Mouse (Mus musculus): ENCODE data around the gene Arl5c. TPM values are rescaled to one million over a fixed set of nuclear protein-coding genes. Genes with fewer than 3 reads are reported as not detected.

Gene Arl5c
- polyA plus RNA-seq, 1 experiment from 2014 or later, result 7.1 TPM

DNA sequence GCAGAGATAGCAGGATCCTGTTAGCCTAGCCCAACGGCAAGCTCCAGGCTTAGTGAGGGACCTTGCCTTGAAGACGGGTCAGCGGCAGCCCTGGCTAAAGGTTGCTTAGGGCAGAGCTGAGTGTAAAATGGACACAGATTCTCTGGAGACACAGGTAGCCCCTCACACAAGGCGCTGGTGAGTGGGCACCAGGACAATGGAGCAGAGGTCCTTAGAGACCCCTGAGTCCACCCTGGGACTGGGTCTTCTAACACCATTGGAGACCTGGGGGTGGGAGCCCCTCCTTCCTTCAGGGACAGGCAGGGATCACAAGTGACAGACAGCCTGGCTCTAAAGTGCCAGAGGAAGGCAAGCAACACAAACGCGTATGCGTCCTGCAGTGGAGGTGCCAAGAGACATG is 25.2 kb downstream of the Arl5c start:
- Histone ChIP-seq H3K4me1 (ENCODE audit: control insufficient read depth, insufficient read depth, low read length) (no peaks in the 10 kb centered on the region), H3K27me3 (ENCODE audit: control insufficient read depth, insufficient read depth, low read length) (no peaks in the 10 kb centered on the region), H3K4me3 (replicated peaks; ENCODE audit: low read depth, low read length) (no peak overlapping the region), H3K4me2 (ENCODE audit: low read length) (no peak overlapping the region), H3K27ac (replicated peaks; ENCODE audit: low read depth, low read length) (no peak overlapping the region), H3K36me3 (ENCODE audit: control insufficient read depth, insufficient read depth, low read length) (no peaks in the 10 kb centered on the region), H3K9ac (replicated peaks; ENCODE audit: low read length) (no peak overlapping the region), H3K9me3 (ENCODE audit: control insufficient read depth, low read length) (no peaks in the 10 kb centered on the region)
- WGBS, result 93% methylated on average over 7 of the region's 7 CpGs
- ATAC-seq (ENCODE audit: low FRiP score, low TSS enrichment) (no peak), DNase-seq (no peak)

DNA sequence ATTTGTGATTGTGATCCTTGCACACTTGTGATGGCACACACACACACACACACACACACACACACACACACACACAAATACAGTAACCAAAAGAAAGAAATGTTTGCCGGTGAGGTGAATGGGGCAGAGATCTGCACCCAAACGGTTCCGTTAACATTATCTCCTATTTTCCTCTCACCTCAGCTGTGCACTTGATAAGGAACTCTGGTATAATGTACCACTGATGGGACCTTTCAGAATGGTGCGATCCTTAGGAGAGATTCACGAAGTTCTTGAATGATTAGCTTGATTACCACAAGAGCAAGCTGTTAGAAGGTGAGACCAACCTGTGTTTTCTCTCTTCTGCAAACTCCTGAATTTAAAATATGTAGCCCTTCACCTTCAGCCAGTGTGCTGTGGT is 27.6 kb downstream of the Arl5c start:
- no peaks in the 10 kb centered on the region for H3K27me3 ChIP-seq (ENCODE audit: control insufficient read depth, insufficient read depth, low read length)
- no peak overlapping the region for H3K9ac ChIP-seq (replicated peaks; ENCODE audit: low read length)
- no peak overlapping the region for H3K4me2 ChIP-seq (ENCODE audit: low read length)
- no peaks in the 10 kb centered on the region for H3K9me3 ChIP-seq (ENCODE audit: control insufficient read depth, low read length)
- H3K27ac ChIP-seq (replicated peaks; ENCODE audit: low read depth, low read length), result no peak overlapping the region
- H3K4me1 ChIP-seq (ENCODE audit: control insufficient read depth, insufficient read depth, low read length), result no peaks in the 10 kb centered on the region
- ATAC-seq (ENCODE audit: low FRiP score, low TSS enrichment), result no peak
- 78% methylated on average over 5 of the region's 5 CpGs for WGBS
- DNase-seq, result no peak
- H3K4me3 ChIP-seq (replicated peaks; ENCODE audit: low read depth, low read length), result no peak overlapping the region
- H3K36me3 ChIP-seq (ENCODE audit: control insufficient read depth, insufficient read depth, low read length), result no peaks in the 10 kb centered on the region

DNA sequence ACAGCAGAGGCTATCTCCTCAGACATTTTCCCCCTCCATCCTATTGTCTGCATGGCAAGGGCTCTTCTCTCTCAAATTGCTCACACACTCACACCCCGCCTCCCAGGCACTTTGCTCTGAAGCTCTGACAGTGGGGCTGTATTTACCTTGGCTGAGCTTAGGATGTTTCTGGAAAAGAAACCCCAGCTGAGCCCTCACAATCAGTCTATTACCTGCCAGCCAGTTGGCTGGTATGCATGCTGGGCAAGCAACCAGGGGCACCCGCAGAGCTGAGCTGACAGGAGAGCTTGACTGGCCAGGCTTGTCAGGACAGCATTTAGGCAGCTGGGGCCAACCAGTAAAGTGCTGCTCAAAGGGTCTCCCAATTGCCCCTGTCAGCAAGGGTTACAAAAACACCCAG is 28.9 kb downstream of the Arl5c start:
- no peaks in the 10 kb centered on the region for H3K27me3 ChIP-seq (ENCODE audit: control insufficient read depth, insufficient read depth, low read length)
- no peak overlapping the region for H3K4me3 ChIP-seq (replicated peaks; ENCODE audit: low read depth, low read length)
- no peak for ATAC-seq (ENCODE audit: low FRiP score, low TSS enrichment)
- H3K27ac ChIP-seq (replicated peaks; ENCODE audit: low read depth, low read length), result no peak overlapping the region
- DNase-seq, result peak; percentile 48
- H3K9me3 ChIP-seq (ENCODE audit: control insufficient read depth, low read length), result no peaks in the 10 kb centered on the region
- WGBS, result 45% methylated on average over 2 of the region's 2 CpGs
- H3K9ac ChIP-seq (replicated peaks; ENCODE audit: low read length), result no peak overlapping the region
- no peaks in the 10 kb centered on the region for H3K4me1 ChIP-seq (ENCODE audit: control insufficient read depth, insufficient read depth, low read length)
- H3K4me2 ChIP-seq (ENCODE audit: low read length), result no peak overlapping the region
- no peaks in the 10 kb centered on the region for H3K36me3 ChIP-seq (ENCODE audit: control insufficient read depth, insufficient read depth, low read length)

DNA sequence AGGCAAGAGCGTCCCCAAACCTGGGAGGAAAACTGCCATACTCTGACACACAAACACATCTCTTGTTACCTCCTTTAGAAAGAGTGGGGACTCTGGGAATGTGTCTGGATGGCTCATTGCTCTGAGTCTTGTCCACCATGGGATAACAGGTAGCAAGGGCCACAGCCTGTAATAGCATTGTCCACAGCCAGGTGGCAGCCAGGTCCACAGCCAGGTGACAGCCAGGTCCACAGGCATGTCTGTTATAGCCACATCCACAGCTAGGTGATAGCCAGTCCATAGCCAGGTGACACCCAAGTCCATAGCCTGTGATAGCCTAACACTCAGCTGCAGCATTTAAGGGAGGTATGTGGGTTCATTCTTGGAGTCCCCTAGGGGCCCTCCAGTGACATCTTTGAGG is 35.1 kb downstream of the Arl5c start:
- H3K27ac ChIP-seq (replicated peaks; ENCODE audit: low read depth, low read length), result no peak overlapping the region
- no peak for ATAC-seq (ENCODE audit: low FRiP score, low TSS enrichment)
- H3K4me1 ChIP-seq (ENCODE audit: control insufficient read depth, insufficient read depth, low read length), result peaks cover 11% of the 10 kb centered on the region
- DNase-seq, result no peak
- no peak overlapping the region for H3K4me3 ChIP-seq (replicated peaks; ENCODE audit: low read depth, low read length)
- WGBS, result 84% methylated on average over 1 of the region's 1 CpGs
- no peaks in the 10 kb centered on the region for H3K9me3 ChIP-seq (ENCODE audit: control insufficient read depth, low read length)
- no peaks in the 10 kb centered on the region for H3K27me3 ChIP-seq (ENCODE audit: control insufficient read depth, insufficient read depth, low read length)
- H3K4me2 ChIP-seq (ENCODE audit: low read length), result no peak overlapping the region
- no peak overlapping the region for H3K9ac ChIP-seq (replicated peaks; ENCODE audit: low read length)
- H3K36me3 ChIP-seq (ENCODE audit: control insufficient read depth, insufficient read depth, low read length), result no peaks in the 10 kb centered on the region

DNA sequence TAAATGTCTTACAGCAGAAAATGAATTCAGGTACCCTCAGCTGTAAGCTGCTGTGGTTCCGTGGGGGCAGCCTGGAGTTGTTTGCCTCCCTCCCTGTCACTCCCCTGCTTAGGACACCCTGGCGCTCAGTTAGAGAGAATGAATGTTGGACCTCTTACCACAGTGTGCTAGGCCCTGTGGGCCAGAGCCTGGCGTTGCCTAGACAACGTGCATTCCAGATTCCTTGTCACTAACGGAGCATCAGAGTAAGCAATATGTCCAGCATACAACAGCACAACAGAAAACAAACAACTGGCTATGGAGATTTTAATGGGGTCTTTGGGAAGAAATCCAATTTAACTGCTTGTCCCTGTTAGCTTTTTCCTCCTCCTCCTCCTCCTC is 36.7 kb downstream of the Arl5c start:
- H3K36me3 ChIP-seq (ENCODE audit: control insufficient read depth, insufficient read depth, low read length), result no peaks in the 10 kb centered on the region
- peaks cover 21% of the 10 kb centered on the region for H3K4me1 ChIP-seq (ENCODE audit: control insufficient read depth, insufficient read depth, low read length)
- no peak overlapping the region for H3K4me2 ChIP-seq (ENCODE audit: low read length)
- 0 out of 2 replicates have a peak overlapping the region, but pooled peaks have one; percentile 20 for H3K27ac ChIP-seq (replicated peaks; ENCODE audit: low read depth, low read length)
- H3K27me3 ChIP-seq (ENCODE audit: control insufficient read depth, insufficient read depth, low read length), result no peaks in the 10 kb centered on the region
- H3K4me3 ChIP-seq (replicated peaks; ENCODE audit: low read depth, low read length), result no peak overlapping the region
- DNase-seq (peak; percentile 49), ATAC-seq (ENCODE audit: low FRiP score, low TSS enrichment) (no peak)
- H3K9me3 ChIP-seq (ENCODE audit: control insufficient read depth, low read length), result no peaks in the 10 kb centered on the region
- WGBS, result 45% methylated on average over 5 of the region's 5 CpGs
- H3K9ac ChIP-seq (replicated peaks; ENCODE audit: low read length), result no peak overlapping the region

DNA sequence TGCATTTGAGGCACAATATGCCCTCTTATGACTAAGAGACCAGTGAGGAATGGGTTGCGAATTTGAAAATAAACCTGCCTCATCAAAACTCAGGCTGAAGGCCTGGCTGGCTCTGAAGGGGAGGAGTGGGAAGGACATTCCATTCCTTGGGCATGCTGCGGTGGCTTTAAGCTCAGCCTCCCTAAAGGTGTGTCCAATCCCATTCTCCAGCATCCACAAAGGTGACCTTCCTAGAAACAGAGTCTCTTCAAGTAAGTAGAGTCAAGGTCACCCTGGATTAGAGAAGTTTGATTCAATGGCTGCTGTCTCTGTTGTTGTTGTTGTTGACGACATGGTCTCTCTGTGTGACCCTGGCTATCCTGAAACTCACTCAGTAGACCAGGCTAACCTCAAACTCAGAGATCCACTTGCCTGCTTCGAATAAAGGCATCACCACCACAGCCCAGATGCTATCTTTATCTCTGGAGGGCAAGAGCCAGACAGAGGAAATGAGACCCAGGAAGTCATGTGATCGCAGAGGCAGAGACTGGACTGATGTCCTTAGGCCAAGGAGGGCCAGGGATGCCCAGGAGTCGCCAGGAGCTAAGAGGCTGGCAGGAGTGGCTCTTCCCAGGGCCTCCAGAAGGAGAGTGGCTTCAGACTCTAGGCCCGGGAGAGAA is 37.2 kb downstream of the Arl5c start:
- no peak for DNase-seq
- 76% methylated on average over 7 of the region's 7 CpGs for WGBS
- H3K4me3 ChIP-seq (replicated peaks; ENCODE audit: low read depth, low read length), result no peak overlapping the region
- H3K9me3 ChIP-seq (ENCODE audit: control insufficient read depth, low read length), result no peaks in the 10 kb centered on the region
- H3K4me1 ChIP-seq (ENCODE audit: control insufficient read depth, insufficient read depth, low read length), result peaks cover 22% of the 10 kb centered on the region
- no peaks in the 10 kb centered on the region for H3K27me3 ChIP-seq (ENCODE audit: control insufficient read depth, insufficient read depth, low read length)
- no peaks in the 10 kb centered on the region for H3K36me3 ChIP-seq (ENCODE audit: control insufficient read depth, insufficient read depth, low read length)
- no peak overlapping the region for H3K4me2 ChIP-seq (ENCODE audit: low read length)
- ATAC-seq (ENCODE audit: low FRiP score, low TSS enrichment), result no peak
- H3K27ac ChIP-seq (replicated peaks; ENCODE audit: low read depth, low read length), result 0 out of 2 replicates have a peak overlapping the region, but pooled peaks have one; percentile 20
- H3K9ac ChIP-seq (replicated peaks; ENCODE audit: low read length), result no peak overlapping the region

DNA sequence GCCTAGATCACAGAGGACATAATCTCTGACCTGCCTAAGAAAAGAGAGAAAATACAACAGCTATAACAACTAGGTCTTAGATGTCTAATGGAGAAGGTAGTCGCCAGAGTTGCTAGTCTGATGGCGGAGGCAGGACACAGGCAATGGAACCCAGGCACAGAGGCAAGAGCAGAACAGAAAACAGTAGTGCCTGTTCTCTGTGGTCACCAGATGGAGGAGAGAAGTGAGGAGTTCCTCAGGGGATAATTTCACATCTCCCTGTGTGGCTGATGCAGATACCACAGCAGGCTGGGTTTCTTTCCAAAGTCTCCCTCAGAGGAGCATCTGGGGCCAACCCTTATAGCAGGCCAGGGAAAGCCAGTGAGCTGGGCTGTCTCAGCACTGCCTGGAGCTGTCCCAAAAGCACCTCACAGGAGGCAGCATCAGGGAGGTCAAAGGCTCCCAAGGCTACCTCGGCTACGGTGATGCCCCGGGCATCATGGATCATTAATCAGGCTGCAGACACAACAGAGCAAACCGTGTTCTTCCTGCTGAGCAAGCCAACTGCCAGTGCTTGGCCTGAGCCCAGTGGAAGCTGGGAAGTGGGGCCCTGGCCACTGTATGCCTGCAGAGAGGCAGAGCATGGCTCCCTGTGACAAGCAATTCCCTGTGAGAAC is 38.9 kb downstream of the Arl5c start:
- Histone ChIP-seq H3K27ac (replicated peaks; ENCODE audit: low read depth, low read length) (no peak overlapping the region), H3K4me1 (ENCODE audit: control insufficient read depth, insufficient read depth, low read length) (peaks cover 22% of the 10 kb centered on the region), H3K36me3 (ENCODE audit: control insufficient read depth, insufficient read depth, low read length) (no peaks in the 10 kb centered on the region), H3K4me3 (replicated peaks; ENCODE audit: low read depth, low read length) (no peak overlapping the region), H3K9ac (replicated peaks; ENCODE audit: low read length) (no peak overlapping the region), H3K9me3 (ENCODE audit: control insufficient read depth, low read length) (no peaks in the 10 kb centered on the region), H3K4me2 (ENCODE audit: low read length) (no peak overlapping the region), H3K27me3 (ENCODE audit: control insufficient read depth, insufficient read depth, low read length) (no peaks in the 10 kb centered on the region)
- peak; percentile 16 for DNase-seq
- 50% methylated on average over 6 of the region's 6 CpGs for WGBS
- no peak for ATAC-seq (ENCODE audit: low FRiP score, low TSS enrichment)

DNA sequence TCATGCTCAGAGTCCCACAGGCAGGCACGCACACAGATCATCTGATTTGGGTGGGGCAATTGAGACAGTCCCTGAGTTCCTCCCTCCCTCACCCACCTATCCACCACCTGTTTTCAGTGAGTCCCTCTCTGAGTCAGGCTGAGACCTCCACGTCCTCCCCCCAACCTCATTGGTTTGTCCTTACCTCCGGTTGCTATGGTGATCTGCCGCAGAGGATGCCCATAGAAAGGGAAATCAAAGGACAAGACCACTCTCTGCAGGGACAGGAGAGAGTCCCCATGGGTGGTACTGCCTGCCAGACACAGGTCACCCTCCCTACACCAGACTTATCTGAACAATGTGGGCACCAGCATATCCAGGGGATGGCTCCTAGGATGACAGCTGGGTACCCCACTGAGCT is 40.1 kb downstream of the Arl5c start:
- H3K9ac ChIP-seq (replicated peaks; ENCODE audit: low read length), result no peak overlapping the region
- no peak overlapping the region for H3K4me3 ChIP-seq (replicated peaks; ENCODE audit: low read depth, low read length)
- no peaks in the 10 kb centered on the region for H3K36me3 ChIP-seq (ENCODE audit: control insufficient read depth, insufficient read depth, low read length)
- ATAC-seq (ENCODE audit: low FRiP score, low TSS enrichment), result no peak
- H3K9me3 ChIP-seq (ENCODE audit: control insufficient read depth, low read length), result no peaks in the 10 kb centered on the region
- no peak overlapping the region for H3K4me2 ChIP-seq (ENCODE audit: low read length)
- DNase-seq, result peak; percentile 57
- H3K4me1 ChIP-seq (ENCODE audit: control insufficient read depth, insufficient read depth, low read length), result peaks cover 22% of the 10 kb centered on the region
- no peak overlapping the region for H3K27ac ChIP-seq (replicated peaks; ENCODE audit: low read depth, low read length)
- H3K27me3 ChIP-seq (ENCODE audit: control insufficient read depth, insufficient read depth, low read length), result no peaks in the 10 kb centered on the region
- 29% methylated on average over 4 of the region's 4 CpGs for WGBS
